Mouse (Mus musculus) left cerebral cortex, postnatal 14 days (tissue): ENCODE data around the gene Eef2. TPM values are rescaled to one million over a fixed set of nuclear protein-coding genes. Genes with fewer than 3 reads are reported as not detected.
"Not testable (repeated sequence)": the region's sequence is repeated elsewhere in the genome, so short reads cannot be mapped to it uniquely, and the experiment has no call there.

Source experiments
- DNase-seq, 2 experiments: peaks; one replicate each; pipeline ENCODE4 v3.0.0; 2021 to 2022; ENCODE audit warnings: low spot score in 2 of 2, mixed read lengths in 1 of 2
- intact Hi-C: fragments of 180-260 bp; cut with DNase I; formaldehyde crosslinking; loops from one replicate; pipeline ENCODE4 v1.15.1; 2025
- total RNA-seq, 2 experiments: library from RNA; stranded (reverse); gene quantifications; 2 replicates each; pipeline ENCODE4 v1.2.3; 2021

Eef2 gene
- total RNA-seq, 2 experiments from 2014 or later = 936 to 941 TPM

DNA sequence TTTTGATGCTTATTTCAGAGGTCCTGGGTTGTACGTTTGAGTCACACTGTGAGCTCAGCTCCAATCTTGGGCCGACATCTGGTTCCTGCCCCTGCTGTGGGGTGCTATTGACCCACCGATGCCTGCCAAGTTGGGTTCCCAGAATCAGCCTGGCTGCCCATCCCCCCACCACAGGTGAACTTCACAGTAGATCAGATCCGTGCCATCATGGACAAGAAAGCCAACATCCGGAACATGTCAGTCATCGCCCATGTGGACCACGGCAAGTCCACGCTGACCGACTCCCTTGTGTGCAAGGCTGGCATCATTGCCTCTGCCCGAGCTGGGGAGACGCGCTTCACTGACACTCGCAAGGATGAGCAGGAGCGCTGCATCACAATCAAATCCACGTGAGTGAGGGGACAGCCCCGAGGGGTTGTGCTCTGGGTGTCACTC, 1.1 kb downstream of the Eef2 start:
- intact Hi-C loops = no loop called here
- DNase-seq = peak in 1 of 2 experiments; percentile 45

DNA sequence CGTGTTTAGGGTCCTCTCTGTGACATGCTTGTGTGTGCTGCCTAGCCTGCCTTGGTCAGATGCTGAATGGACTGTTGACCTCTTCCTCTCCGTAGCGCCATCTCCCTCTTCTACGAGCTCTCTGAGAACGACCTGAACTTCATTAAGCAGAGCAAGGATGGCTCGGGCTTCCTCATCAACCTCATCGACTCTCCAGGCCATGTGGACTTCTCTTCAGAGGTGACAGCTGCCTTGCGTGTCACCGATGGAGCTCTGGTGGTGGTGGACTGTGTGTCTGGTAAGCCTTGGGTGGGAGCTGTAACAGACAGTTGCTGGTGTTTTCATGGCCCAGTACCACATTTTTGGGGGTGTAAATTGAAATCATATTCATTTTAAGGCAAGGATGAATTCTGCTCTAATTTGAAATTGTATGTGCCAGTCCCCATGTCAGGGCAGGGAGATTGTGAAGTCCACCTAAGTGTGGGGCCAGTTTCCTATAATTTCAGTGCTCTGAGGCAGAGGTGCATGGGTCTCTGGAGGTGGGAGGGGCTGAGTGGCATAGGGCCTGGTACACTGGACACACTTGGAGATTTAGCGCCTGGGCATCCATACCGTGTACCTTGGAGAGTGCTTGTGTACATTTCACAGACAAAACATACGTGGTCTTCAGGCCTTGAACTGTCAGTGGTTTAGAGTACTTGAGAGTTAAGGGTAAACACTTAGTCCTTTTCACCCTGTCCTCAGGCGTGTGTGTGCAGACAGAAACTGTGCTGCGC, 1.7 kb downstream of the Eef2 start:
- intact Hi-C loops = no loop called here
- no peak for DNase-seq

DNA sequence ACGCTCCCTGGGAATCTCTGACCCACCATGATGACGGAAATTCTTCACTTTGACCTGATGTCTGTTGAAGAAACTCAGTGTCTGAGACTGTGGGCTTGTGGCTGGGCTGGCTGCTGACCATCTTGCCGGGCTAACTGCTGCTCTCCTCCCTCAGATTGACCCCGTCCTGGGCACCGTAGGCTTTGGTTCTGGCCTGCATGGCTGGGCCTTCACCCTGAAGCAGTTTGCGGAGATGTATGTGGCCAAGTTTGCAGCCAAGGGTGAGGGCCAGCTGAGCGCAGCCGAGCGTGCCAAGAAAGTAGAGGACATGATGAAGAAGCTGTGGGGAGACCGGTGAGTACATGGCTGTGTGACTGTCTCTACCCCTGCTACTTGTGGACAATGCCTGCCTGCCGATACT, 2.5 kb downstream of the Eef2 start:
- no peak for DNase-seq
- intact Hi-C loops = no loop called here

DNA sequence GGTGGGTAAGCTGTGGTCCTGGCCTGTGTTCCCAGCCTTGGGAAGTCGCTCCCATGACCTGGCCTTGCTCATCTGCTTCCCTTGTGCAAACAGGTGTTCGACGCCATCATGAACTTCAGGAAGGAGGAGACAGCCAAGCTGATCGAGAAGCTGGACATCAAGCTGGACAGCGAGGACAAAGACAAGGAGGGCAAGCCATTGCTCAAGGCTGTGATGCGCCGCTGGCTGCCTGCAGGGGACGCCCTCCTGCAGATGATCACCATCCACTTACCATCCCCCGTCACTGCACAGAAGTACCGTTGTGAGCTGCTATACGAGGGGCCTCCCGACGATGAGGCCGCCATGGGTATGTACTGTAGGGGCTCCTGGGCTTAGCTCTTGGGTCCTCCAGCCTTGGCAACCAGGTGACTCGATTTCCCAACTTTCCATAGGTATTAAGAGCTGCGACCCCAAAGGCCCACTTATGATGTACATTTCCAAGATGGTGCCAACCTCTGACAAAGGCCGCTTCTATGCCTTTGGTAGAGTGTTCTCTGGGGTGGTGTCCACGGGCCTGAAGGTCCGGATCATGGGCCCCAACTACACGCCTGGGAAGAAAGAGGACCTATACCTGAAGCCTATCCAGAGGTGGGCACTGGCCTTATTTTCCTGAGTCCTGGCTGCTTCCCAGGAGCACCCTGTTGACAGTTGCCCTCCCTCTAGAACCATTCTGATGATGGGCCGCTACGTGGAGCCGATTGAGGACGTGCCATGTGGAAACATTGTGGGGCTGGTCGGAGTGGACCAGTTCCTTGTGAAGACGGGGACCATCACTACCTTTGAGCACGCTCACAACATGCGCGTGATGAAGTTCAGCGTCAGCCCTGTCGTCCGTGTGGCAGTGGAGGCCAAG, 3.3 kb downstream of the Eef2 start:
- intact Hi-C loops = no loop called here

DNA sequence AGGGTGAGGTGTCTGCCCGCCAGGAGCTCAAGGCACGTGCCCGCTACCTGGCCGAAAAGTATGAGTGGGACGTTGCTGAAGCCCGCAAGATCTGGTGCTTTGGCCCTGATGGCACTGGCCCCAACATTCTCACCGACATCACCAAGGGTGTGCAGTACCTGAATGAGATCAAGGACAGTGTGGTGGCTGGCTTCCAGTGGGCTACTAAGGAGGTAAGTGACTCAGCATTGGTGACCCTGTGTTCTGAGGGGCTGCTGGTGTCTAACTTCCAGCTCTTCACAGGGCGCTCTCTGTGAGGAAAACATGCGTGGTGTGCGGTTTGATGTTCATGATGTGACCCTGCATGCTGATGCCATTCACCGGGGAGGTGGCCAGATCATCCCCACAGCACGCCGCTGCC, 4.5 kb downstream of the Eef2 start:
- intact Hi-C loops = no loop called here
- no peak for DNase-seq

More for the DNA sequence above, 3.3 kb downstream of the Eef2 start:
- DNase-seq = no peak

DNA sequence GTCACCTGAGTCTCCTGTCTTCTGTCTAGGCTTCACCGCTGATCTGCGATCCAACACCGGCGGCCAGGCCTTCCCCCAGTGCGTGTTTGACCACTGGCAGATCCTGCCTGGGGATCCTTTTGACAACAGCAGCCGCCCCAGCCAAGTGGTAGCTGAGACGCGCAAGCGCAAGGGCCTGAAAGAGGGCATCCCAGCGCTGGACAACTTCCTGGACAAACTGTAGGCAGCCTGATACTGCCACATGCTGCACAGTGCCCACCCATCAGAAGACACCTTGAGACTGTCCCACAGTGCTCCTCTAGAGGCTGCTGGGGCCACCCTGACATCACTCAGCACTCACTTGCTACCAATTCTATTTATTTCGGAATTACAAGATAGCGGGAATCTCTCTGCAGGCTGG, 5.4 kb downstream of the Eef2 start:
- DNase-seq, intact Hi-C loops: not testable (repeated sequence)

DNA sequence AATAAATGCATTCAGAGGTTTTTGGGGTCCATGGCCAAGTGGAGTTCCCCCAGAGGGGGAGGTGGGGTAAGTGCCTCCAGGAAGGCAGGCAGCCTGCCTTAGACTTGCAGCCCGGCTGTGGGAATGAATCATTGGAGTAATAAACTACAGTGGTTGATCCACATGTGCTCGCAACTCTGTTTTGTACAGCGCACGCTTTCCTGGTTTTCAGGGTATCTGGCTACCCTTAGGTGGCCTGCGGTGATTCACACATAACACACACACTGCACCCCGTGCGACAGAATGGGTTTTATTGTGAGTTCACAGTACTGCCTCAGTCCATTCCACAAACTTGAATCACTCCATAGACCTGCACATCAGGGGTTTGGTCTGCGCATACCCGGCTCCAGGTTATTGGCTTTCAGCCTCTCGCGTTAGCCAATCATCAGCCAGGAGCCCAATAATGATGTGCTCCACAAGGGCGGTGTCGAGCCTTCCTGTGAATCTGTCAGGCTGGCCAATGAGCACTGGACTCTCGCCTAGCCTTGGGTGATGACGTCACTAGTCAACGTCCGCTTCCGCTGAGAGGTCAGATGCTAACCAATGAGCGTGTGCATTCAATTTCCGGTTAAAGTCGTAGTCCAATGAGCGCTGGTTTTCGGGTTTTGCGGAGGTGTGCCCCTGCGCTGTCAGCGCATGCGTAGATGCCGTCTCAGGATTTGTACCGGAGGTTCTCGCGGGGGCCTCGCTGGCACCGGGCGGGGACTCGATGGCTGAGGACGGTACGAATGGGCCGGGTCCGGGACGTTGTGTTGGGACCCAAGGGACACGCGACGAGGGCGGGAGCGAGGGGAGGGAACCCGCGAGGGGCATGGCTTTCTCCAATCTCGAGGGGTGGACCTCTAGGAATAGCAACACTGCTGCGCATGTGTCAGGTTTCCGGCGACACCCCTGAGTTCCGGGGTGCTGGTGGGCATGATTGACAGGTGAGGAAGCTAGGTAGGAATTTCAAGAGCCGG, 6.2 kb downstream of the Eef2 start, which contains the start of gene Dapk3:
Dapk3 (plus strand) TSS at position 670 of the 998 bp plus-strand sequence.
- intact Hi-C loops = no loop called here
- DNase-seq = peak; percentile 99

DNA sequence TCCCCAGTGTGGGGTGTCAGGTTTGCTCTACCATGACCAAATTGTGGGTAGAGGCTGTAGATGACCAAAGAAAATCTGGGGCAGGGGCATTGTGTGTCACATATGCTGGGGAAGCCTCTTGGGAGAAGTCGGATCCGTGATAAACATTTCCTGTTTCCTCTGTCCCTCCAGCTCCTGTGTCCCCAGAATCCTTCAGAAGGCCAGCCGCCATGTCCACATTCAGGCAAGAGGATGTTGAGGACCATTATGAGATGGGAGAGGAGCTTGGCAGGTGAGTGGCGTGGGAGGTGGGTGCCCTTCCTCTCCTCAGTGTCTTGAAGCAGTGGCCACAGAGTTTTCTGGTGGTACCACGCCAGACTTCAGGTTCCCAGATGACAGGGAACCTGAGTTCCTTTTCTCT, 7.4 kb downstream of the Eef2 start, which contains the start of gene 4930442H23Rik:
4930442H23Rik (minus strand) TSS at position 45 of the 400 bp plus-strand sequence.
- intact Hi-C loops = no loop called here
- no peak for DNase-seq

DNA sequence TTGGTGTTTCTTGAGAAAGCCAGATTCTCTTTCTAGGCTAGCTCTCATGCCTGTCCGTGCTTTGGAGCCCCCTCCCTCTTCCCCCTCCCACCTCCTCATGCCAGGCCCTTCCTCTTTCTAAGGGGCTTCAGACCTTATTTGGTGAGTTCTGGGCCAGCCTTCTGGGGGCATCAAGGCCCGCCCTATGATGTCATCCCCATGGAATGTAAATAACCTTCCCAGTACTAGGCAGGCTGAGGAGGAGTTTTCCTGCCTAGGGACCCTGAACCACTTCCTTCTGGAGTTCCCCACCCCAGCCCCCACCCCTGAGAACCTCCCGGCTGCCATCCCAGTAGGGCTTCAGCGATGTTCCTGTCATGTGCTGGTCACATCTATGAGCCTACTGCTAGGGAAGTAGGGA, 8.3 kb downstream of the Eef2 start:
- DNase-seq = no peak
- intact Hi-C loops = no loop called here

DNA sequence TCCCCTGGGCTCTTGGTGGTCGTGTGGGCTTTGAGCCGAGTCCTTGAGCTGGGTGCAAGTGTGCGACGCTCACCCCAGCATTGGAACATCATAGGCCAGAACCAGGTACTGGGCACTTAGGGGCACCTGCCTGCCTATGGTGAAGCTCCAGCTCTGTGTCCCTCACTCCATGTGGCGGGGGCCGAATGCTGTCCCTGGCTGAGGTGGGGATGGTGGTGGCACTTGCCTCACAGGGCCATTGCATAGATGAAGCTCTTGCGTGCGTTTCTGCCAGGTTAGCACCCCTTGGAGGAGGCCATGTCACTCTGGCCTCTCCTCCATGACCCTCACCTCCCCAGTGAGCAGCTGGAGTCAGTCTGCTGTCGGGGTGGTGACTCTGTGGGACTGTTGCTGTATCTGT, 10.7 kb downstream of the Eef2 start:
- intact Hi-C loops = no loop called here
- no peak for DNase-seq

DNA sequence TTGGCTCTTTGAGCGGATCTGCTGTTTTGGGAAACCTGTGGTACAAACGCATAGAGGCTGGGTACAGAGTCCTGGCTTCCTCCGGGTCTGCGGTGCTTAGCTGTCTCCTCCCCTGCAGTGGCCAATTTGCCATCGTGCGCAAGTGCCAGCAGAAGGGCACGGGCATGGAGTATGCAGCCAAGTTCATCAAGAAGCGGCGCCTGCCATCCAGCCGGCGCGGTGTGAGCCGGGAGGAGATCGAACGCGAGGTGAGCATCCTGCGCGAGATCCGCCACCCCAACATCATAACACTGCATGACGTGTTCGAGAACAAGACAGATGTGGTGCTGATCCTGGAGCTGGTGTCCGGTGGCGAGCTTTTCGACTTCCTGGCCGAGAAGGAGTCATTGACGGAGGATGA, 13.4 kb downstream of the Eef2 start:
- intact Hi-C loops = loop anchor here (10.0 kb wide), 1 partner anchor 255 kb away; no protein-coding TSS in a partner anchor

DNA sequence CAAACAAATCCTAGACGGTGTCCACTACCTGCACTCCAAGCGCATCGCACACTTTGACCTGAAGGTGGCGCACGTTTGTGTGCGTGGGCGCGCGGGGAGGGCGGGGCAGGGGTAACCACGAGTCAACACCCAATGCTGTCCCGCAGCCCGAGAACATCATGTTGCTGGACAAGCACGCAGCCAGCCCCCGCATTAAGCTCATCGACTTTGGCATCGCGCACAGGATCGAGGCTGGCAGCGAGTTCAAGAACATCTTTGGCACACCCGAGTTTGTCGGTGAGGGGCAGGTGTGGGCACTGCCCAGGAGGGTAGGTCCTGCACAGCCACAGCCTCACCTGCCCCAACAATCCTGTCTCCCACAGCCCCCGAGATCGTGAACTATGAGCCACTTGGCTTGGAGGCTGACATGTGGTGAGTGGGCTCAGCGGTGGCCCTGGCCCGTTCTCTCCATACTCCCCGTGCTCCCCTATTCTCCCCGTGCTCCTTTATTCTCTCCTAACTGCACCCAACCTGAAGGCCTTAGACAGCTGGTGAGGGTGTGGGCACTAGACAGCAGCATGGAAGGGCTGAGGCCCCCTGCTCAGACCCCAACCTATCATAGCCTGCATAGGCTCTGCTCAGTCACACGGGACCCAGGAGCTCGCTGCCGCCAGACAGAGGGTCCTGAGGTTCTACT, 13.9 kb downstream of the Eef2 start:
- intact Hi-C loops = loop anchor here (10.0 kb wide), 1 partner anchor 254 kb away; no protein-coding TSS in a partner anchor
- no peak for DNase-seq

More for the DNA sequence above, 13.4 kb downstream of the Eef2 start:
- no peak for DNase-seq

DNA sequence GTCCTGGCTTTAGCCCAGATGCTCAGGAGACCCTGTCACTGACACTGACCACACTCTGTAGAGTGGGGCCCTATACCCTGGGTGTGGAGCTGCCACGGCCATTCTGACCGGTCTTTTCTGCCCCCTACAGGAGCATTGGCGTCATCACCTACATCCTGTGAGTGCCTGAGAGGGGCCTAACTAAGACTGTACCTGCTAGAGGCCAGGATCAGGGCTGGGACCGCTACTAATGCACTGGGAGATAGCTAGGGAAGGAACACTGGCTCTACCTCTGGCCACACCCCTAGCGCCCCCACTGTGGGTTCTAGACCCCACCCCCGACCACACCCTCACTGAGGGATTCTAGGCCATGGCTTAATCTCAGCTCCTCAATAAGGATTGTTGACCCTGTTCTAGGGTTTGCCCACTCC, 14.5 kb downstream of the Eef2 start:
- DNase-seq = no peak
- intact Hi-C loops = loop anchor here (10.0 kb wide), 1 partner anchor 254 kb away; no protein-coding TSS in a partner anchor

DNA sequence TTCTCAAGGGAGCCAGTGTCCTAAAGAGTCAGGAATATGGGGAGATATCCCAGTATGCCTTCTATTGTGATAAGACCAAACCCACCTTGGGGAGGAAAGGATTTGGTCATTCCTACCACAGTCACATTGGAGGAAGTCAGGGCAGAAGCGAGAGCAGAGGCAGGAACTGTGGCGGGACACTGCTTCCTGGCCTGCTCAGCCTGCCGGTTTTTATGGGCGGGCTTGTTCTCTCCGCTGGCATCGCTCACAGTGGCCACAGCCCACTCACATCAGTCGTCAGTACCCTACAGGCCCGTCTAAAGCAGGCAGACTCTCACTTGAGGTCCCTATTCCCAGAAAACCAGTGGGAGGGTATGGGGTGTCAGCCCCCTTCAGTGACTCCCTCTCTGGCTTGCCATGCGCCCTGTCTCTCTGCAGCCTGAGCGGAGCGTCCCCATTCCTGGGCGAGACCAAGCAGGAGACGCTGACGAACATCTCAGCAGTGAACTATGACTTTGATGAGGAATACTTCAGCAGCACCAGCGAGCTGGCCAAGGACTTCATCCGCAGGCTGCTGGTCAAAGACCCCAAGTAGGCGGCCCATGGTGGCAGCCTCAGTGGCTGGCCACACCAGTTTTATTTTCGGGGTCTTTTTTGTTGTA, 15.0 kb downstream of the Eef2 start:
- DNase-seq = no peak
- intact Hi-C loops = loop anchor here (10.0 kb wide), 1 partner anchor 253 kb away; no protein-coding TSS in a partner anchor

DNA sequence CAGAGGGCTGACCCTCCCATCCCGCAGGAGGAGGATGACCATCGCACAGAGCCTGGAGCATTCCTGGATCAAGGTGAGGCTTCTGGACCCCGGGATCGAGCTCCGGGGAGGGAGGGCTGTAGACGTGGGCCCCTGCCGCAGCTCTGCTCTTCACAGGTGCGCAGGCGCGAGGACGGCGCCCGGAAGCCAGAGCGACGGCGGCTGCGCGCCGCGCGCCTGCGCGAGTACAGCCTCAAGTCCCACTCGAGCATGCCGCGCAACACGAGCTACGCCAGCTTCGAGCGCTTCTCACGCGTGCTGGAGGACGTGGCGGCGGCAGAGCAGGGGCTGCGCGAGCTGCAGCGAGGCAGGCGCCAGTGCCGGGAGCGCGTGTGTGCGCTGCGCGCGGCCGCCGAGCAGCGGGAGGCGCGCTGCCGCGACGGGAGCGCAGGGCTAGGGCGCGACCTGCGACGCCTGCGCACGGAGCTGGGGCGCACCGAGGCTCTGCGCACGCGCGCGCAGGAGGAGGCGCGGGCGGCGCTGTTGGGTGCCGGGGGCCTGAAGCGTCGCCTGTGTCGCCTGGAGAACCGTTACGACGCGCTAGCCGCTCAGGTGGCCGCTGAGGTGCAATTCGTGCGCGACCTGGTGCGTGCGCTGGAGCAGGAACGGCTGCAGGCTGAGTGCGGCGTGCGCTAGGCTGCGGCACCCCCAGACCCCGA, 16.0 kb downstream of the Eef2 start:
- intact Hi-C loops = loop anchor here (10.0 kb wide), 1 partner anchor 252 kb away; no protein-coding TSS in a partner anchor

DNA sequence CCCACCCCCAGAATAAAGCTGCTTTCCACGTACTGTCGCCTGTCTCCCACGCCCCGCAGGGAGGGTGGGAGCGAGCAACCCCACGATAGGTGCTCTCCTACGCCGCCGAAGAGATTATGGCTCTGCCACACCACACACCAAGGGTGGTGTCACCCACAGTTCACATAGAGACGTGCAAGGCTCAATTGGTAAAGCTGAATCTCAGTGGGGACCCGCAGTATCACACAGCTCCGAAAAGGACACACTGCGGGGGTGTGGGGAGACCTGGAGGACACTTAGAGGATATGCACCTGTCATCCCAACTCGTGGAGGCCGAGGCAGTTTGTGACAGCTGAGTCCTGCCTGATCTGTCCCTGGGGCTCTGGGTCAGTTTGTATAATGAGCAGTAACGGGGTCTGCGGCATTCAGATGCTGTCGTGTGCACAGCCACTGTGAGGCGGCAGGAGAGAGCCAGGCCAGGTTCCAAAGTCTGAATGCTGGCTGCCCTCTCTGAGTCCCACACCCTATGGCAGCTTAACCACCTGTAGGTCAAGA, 16.6 kb downstream of the Eef2 start:
- intact Hi-C loops = loop anchor here (10.0 kb wide), 1 partner anchor 252 kb away; no protein-coding TSS in a partner anchor
- no peak for DNase-seq

More for the DNA sequence above, 16.0 kb downstream of the Eef2 start:
- peak; percentile 88 to 94 for DNase-seq
